Mouse (Mus musculus) kidney, postnatal 0 days (tissue): Measurements from ENCODE around the gene Smarca4. TPM values are rescaled to one million over a fixed set of nuclear protein-coding genes. Genes with fewer than 3 reads are reported as not detected.

Source experiments
- ATAC-seq: fragments of 200-750 bp; cut with Nextera tagmentation; replicated peaks from 2 replicates; pipeline ENCODE4 v1.8.0; 2017; ENCODE audit warnings: low read depth, moderate number of reproducible peaks, moderate TSS enrichment, moderate library complexity; ENCODE audit not compliant: low FRiP score
- DNase-seq: peaks from one replicate; pipeline ENCODE4 v3.0.0-alpha.2; 2016; ENCODE audit warnings: low spot score
- H3K27ac ChIP-seq: fragments of 300-500 bp; sonication (generic); 2 replicates; pipeline ENCODE4 v1.5.1; 2014; ENCODE audit warnings: mild to moderate bottlenecking
- H3K27me3 ChIP-seq: fragments of 300-500 bp; sonication (generic); 2 replicates; pipeline ENCODE4 v1.6.1; 2014; ENCODE audit warnings: low read length, mixed read lengths; ENCODE audit not compliant: insufficient read depth
- H3K36me3 ChIP-seq: fragments of 300-500 bp; sonication (generic); 2 replicates; pipeline ENCODE4 v1.6.1; 2014; ENCODE audit warnings: low read length, mixed read lengths; ENCODE audit not compliant: insufficient read depth
- H3K4me1 ChIP-seq: fragments of 300-500 bp; sonication (generic); replicated peaks from 2 replicates; pipeline ENCODE4 v1.6.1; 2014; ENCODE audit warnings: antibody characterized with exemption, low read length, mixed read lengths; ENCODE audit not compliant: insufficient read depth
- H3K4me2 ChIP-seq: fragments of 300-500 bp; sonication (generic); 2 replicates; pipeline ENCODE4 v1.6.1; 2014; ENCODE audit warnings: mild to moderate bottlenecking, low read length, moderate library complexity, mixed read lengths
- H3K4me3 ChIP-seq: fragments of 300-500 bp; sonication (generic); replicated peaks from 2 replicates; pipeline ENCODE4 v1.5.1; 2014; ENCODE audit warnings: low read depth, low read length
- H3K9ac ChIP-seq: fragments of 300-500 bp; sonication (generic); 2 replicates; pipeline ENCODE4 v1.6.1; 2014; ENCODE audit warnings: low read depth, low read length
- H3K9me3 ChIP-seq: fragments of 300-500 bp; sonication (generic); replicated peaks from 2 replicates; pipeline ENCODE4 v1.6.1; 2016; ENCODE audit warnings: low read length, inconsistent platforms, mixed read lengths
- CTCF ChIP-seq: IDR thresholded peaks from 2 replicates; pipeline ENCODE4 v1.5.1; 2016; ENCODE audit warnings: antibody characterized with exemption, low read depth, mild to moderate bottlenecking, moderate library complexity
- WGBS: fragments of 180-500 bp; shearing (Covaris S2); extraction: QIAGEN DNeasy Blood & Tissue Kit; methylation state at CpG from one replicate; pipeline ENCODE4 v1.1.7; 2014; 5-methylcytosine and 5-hydroxymethylcytosine counted together
- polyA plus RNA-seq: library from polyadenylated mRNA; unstranded; fragments of >200 nt; fragmentation: Nextera tagmentation; extraction: Ambion mirVana; gene quantifications from 2 replicates; pipeline ENCODE4 v1.2.1, GENCODE M21; 2015

The Smarca4 gene
- polyA plus RNA-seq, 1 experiment from 2014 or later, result 41.7 TPM

DNA sequence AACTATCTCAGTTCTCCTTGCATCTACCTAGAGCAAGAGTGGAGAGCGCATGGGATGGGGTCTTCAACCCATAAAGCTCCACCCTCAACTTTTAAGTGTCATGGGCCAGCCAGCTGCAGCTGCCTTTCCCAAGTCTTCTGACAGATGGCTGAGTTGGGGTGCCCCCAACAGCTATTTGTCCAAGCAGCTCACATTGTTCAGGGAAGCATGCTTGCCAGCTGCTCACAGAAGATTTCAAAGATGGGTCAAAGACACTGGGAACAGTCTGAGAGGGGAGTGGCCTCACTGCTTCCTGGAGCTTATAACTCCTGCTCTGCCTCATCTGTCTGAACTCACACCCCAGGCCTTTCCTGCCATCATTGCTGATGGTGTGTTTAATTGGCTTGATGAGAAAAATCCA lies 39.7 kb upstream of the Smarca4 start:
- Histone ChIP-seq H3K4me1 (no peaks in the 10 kb centered on the region), H3K9me3 (no peaks in the 10 kb centered on the region), H3K9ac (no peak overlapping the region), H3K4me3 (no peak overlapping the region), H3K27me3 (no peaks in the 10 kb centered on the region), H3K27ac (no peak overlapping the region), H3K36me3 (peaks cover 68% of the 10 kb centered on the region), H3K4me2 (no peak overlapping the region)
- ATAC-seq (no peak), DNase-seq (no peak)
- no peak for TF ChIP-seq CTCF
- 95% methylated on average over 1 of the region's 1 CpGs for WGBS

DNA sequence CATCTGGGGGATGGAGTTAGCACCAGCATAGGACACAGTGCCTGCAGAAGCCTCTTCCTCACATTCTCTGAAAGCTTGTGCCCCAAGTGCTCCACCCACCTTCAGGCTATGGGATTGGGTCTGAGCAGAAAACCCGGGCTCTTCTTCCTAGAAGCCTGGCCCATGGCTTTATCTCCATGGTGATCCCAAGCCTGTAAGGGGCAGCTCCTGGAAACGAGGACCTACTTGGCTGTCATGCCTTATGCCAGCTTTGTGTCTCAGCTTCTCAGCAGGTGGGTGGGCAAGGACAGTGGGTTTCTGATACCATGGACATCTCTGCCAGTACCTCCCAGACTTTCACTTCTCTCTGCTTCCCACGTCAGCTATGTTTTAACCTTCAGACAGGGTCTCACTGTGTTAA lies 37.7 kb upstream of the Smarca4 start:
- 84% methylated on average over 3 of the region's 3 CpGs for WGBS
- Histone ChIP-seq H3K9ac (no peak overlapping the region), H3K36me3 (peaks cover 64% of the 10 kb centered on the region), H3K27ac (no peak overlapping the region), H3K4me1 (no peaks in the 10 kb centered on the region), H3K4me3 (no peak overlapping the region), H3K4me2 (no peak overlapping the region), H3K9me3 (no peaks in the 10 kb centered on the region), H3K27me3 (no peaks in the 10 kb centered on the region)
- no peak for TF ChIP-seq CTCF
- DNase-seq (no peak), ATAC-seq (no peak)

DNA sequence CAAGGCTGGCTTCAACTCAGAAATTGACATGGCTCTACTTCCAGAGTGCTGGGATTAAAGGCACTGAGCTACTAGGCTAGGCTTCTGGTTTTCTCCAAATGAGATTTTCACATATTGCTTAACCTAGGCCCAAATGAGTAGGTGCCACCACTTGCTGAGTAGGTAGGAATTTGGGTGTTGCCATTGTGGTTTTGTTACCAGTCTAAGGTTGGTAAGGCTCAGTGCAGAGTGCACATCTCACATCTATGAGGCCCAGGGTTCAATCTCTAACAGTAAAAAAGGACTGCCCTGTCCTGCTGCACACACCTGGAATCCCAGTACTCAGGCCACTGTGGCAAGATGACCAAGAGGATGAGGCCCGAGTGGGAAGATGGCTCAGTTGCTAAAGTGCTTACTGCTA lies 30.6 kb upstream of the Smarca4 start:
- Histone ChIP-seq H3K4me3 (no peak overlapping the region), H3K9me3 (no peaks in the 10 kb centered on the region), H3K27ac (no peak overlapping the region), H3K27me3 (no peaks in the 10 kb centered on the region), H3K36me3 (peaks cover 81% of the 10 kb centered on the region), H3K4me2 (no peak overlapping the region), H3K4me1 (no peaks in the 10 kb centered on the region), H3K9ac (no peak overlapping the region)
- TF ChIP-seq CTCF, result no peak
- ATAC-seq (no peak), DNase-seq (no peak)
- 90% methylated on average over 1 of the region's 1 CpGs for WGBS

DNA sequence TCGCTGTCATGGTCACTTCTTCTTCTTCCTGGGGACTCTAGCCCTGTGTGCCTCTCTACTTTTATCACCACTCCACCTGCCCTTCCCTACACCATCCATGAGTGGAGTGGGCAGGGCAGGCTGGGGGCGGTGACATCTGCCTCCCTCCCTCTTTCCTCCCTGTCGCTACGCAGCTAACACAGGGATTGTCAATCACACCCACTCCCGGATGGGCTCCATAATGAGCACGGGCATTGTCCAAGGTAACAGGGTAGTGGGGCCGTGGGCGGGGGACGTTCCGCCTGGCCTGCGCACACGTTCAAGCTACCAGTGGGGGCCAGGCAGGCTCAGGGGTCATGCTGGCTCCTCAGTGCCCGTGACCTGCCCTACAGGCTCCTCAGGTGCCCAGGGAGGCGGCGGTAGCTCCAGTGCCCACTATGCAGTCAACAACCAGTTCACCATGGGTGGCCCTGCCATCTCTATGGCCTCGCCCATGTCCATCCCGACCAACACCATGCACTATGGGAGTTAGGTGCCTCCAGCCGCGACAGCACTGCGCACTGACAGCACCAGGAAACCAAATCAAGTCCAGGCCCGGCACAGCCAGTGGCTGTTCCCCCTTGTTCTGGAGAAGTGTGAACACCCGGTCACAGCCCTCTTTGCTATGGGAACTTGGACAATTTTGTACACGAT lies 28.2 kb upstream of the Smarca4 start:
- no peak for DNase-seq
- Histone ChIP-seq H3K9me3 (no peaks in the 10 kb centered on the region), H3K4me3 (no peak overlapping the region), H3K4me2 (no peak overlapping the region), H3K4me1 (peaks cover 7% of the 10 kb centered on the region; the same call in 1 of the 2 replicates), H3K36me3 (peaks cover 70% of the 10 kb centered on the region), H3K27ac (no peak overlapping the region), H3K9ac (no peak overlapping the region), H3K27me3 (no peaks in the 10 kb centered on the region)
- no peak for ATAC-seq
- 83% methylated on average over 23 of the region's 23 CpGs for WGBS
- no peak for TF ChIP-seq CTCF

DNA sequence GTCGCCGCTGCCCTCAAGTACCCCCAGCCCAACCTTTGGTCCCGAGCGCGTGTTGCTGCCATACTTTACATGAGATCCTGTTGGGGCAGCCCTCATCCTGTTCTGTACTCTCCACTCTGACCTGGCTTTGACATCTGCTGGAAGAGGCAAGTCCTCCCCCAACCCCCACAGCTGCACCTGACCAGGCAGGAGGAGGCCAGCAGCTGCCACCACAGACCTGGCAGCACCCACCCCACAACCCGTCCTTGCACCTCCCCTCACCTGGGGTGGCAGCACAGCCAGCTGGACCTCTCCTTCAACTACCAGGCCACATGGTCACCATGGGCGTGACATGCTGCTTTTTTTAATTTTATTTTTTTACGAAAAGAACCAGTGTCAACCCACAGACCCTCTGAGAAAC lies 27.6 kb upstream of the Smarca4 start:
- no peak overlapping the region for H3K27ac ChIP-seq
- H3K36me3 ChIP-seq, result peaks cover 65% of the 10 kb centered on the region
- no peak for DNase-seq
- WGBS, result 85% methylated on average over 8 of the region's 8 CpGs
- TF ChIP-seq CTCF, result no peak
- no peaks in the 10 kb centered on the region for H3K9me3 ChIP-seq
- no peaks in the 10 kb centered on the region for H3K27me3 ChIP-seq
- peaks cover 7% of the 10 kb centered on the region; the same call in 1 of the 2 replicates for H3K4me1 ChIP-seq
- H3K4me2 ChIP-seq, result no peak overlapping the region
- no peak overlapping the region for H3K4me3 ChIP-seq
- H3K9ac ChIP-seq, result no peak overlapping the region
- ATAC-seq, result no peak

DNA sequence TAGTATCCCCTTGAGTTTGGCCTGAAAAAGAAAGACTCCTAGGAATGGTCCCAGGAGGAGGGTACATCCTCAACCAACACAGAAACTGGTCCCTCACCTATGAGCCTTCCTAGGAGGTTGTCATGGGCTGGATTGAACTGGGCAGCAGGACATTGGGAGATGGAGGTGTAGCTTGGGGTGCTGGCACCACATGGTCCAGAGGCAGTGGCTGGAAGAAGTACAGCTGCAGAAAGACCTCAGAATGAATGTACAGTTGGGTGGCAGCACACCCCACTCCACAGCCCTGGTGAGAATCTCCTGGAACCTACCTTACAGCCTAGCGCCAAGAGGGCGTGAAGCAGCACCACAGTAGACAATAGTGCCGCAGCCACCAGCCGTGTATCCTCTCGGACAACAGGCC lies 26.4 kb upstream of the Smarca4 start:
- DNase-seq, result no peak
- TF ChIP-seq CTCF, result no peak
- Histone ChIP-seq H3K27ac (no peak overlapping the region), H3K4me3 (no peak overlapping the region), H3K9ac (no peak overlapping the region), H3K4me2 (no peak overlapping the region), H3K9me3 (no peaks in the 10 kb centered on the region), H3K27me3 (no peaks in the 10 kb centered on the region), H3K4me1 (peaks cover 17% of the 10 kb centered on the region), H3K36me3 (peaks cover 56% of the 10 kb centered on the region)
- ATAC-seq, result no peak
- 95% methylated on average over 5 of the region's 5 CpGs for WGBS
